Mouse (Mus musculus): ENCODE measurements around the gene Fis1.
A peak's percentile ranks its signal among the peaks of the same experiment; 100 is the strongest.

Gene Fis1

GRCm38 (mm10) chr5:136966861-136967455, 13.9 kb downstream of the Fis1 start:
- no peak for DNase-seq (ENCODE audit: extremely low read depth, insufficient read length, low spot score)

- DNase-seq (ENCODE audit: extremely low read depth, insufficient read length, low spot score): peak; percentile 54
Observed at GRCm38 (mm10) chr5:136967592-136967991, 14.5 kb downstream of the Fis1 start.

- no peak for DNase-seq (ENCODE audit: extremely low read depth, insufficient read length, low spot score)
Observed at GRCm38 (mm10) chr5:136970703-136971102, 17.6 kb downstream of the Fis1 start.

- DNase-seq (ENCODE audit: extremely low read depth, insufficient read length, low spot score): no peak
Observed at GRCm38 (mm10) chr5:136973670-136974069, 20.6 kb downstream of the Fis1 start.

GRCm38 (mm10) chr5:136977769-136978168, 24.7 kb downstream of the Fis1 start:
- no peak for DNase-seq (ENCODE audit: extremely low read depth, insufficient read length, low spot score)

GRCm38 (mm10) chr5:136979762-136980161, 26.7 kb downstream of the Fis1 start:
- DNase-seq (ENCODE audit: extremely low read depth, insufficient read length, low spot score): no peak

GRCm38 (mm10) chr5:136980974-136981373, 27.9 kb downstream of the Fis1 start:
- DNase-seq (ENCODE audit: extremely low read depth, insufficient read length, low spot score): no peak

- no peak for DNase-seq (ENCODE audit: extremely low read depth, insufficient read length, low spot score)
Observed at GRCm38 (mm10) chr5:136982338-136982930, 29.4 kb downstream of the Fis1 start.

- DNase-seq (ENCODE audit: extremely low read depth, insufficient read length, low spot score): no peak
Observed at GRCm38 (mm10) chr5:136984828-136985227, 31.8 kb downstream of the Fis1 start.

- peak; percentile 96 for DNase-seq (ENCODE audit: extremely low read depth, insufficient read length, low spot score)
Observed at GRCm38 (mm10) chr5:136986695-136987137, 33.6 kb downstream of the Fis1 start, which contains the start of gene Plod3. Gene Plod3 (plus strand): TSS chr5:136987019.

- DNase-seq (ENCODE audit: extremely low read depth, insufficient read length, low spot score): peak; percentile 91
Observed at GRCm38 (mm10) chr5:136987138-136987933, 34.3 kb downstream of the Fis1 start.

GRCm38 (mm10) chr5:136987934-136988271, 34.8 kb downstream of the Fis1 start, which contains the start of gene Znhit1:
Gene Znhit1 (minus strand): TSS chr5:136988021.
- DNase-seq (ENCODE audit: extremely low read depth, insufficient read length, low spot score): no peak

GRCm38 (mm10) chr5:136988420-136988819, 35.3 kb downstream of the Fis1 start:
- no peak for DNase-seq (ENCODE audit: extremely low read depth, insufficient read length, low spot score)

GRCm38 (mm10) chr5:136989801-136990200, 36.7 kb downstream of the Fis1 start:
- no peak for DNase-seq (ENCODE audit: extremely low read depth, insufficient read length, low spot score)

- no peak for DNase-seq (ENCODE audit: extremely low read depth, insufficient read length, low spot score)
Observed at GRCm38 (mm10) chr5:136999449-136999848, 46.4 kb downstream of the Fis1 start.

- no peak for DNase-seq (ENCODE audit: extremely low read depth, insufficient read length, low spot score)
Observed at GRCm38 (mm10) chr5:137000612-137001011, 47.5 kb downstream of the Fis1 start.

GRCm38 (mm10) chr5:137007276-137007675, 54.2 kb downstream of the Fis1 start:
- no peak for DNase-seq (ENCODE audit: extremely low read depth, insufficient read length, low spot score)

GRCm38 (mm10) chr5:137009988-137010387, 56.9 kb downstream of the Fis1 start:
- DNase-seq (ENCODE audit: extremely low read depth, insufficient read length, low spot score): peak; percentile 53

- peak; percentile 70 for DNase-seq (ENCODE audit: extremely low read depth, insufficient read length, low spot score)
Observed at GRCm38 (mm10) chr5:137012401-137012950, 59.4 kb downstream of the Fis1 start.
